Mouse (Mus musculus): Measurements from ENCODE around the gene Vti1a.

DNA sequence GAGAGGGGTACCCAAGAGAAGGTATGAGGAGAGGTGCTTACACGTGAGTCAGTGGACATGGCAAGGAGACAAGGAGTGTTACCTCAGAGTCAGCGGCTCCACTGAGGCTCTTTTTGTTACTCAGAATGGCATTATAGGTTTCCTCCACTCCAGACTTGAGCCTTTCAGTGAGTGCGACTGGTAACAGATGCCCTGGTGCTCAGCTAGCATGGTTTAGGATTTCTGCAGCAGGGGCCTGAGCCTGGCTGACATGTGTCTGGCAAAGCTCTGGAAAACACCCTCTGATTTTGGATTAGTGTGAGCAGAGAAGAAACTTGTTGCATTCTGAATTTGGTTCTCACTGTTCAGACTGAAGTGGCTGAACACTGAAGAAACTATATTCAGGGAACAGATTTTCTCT lies 209.0 kb downstream of the Vti1a start:
- no peak for TF ChIP-seq CTCF (IDR thresholded peaks at IDR 0.05; ENCODE audit: low read depth)
- no peak for TF ChIP-seq EP300 (IDR thresholded peaks at IDR 0.05; ENCODE audit: low read depth)
